Comparison of ENCODE assay signal across 16 mouse cellular contexts in the genomic region with DNA sequence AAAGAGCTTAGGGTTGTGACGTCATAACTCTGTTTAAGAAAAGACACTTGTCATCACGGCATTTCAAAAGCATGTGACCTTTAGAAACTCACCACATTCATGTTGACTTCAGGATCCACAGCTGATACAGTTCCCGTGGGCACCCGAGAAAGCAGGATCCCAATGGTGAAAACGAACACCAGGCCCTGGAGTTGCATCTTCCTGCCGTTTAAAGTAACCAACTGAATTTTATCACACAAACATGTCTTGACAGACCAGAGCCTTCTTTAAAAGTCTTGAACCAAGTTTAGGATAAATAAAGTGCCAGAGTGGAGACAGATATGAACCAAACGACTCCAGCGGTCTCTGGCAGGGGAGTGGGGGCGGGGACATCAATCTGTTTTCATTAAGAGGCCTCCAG. TPM values are rescaled to one million over a fixed set of nuclear protein-coding genes. Genes with fewer than 3 reads are reported as not detected.
A peak's percentile ranks its signal among the peaks of the same experiment; 100 is the strongest.
DNase-seq lines count a peak whose midpoint lies in the region; ATAC-seq and TF ChIP-seq lines count a peak whose summit lies in the region.
"Had no signal": no experiment of that assay in that cellular context is flagged by ENCODE, and none has a peak within 500 bp of the region (broad histone marks: within the 10 kb centered on the region; RNA-seq: fewer than 3 reads in every experiment).

No protein-coding gene starts in this region.

- TF ChIP-seq POLR2A in kidney, adult 2 months (IDR thresholded peaks at IDR 0.05; ENCODE audit: low read depth, low read length): no peak

- no peak for TF ChIP-seq CTCF in kidney, adult 2 months (conservative IDR thresholded peaks at IDR 0.05; ENCODE audit: insufficient read depth, insufficient read length, low read depth, low read length)
- no peak for TF ChIP-seq CTCF in midbrain, postnatal 0 days (IDR thresholded peaks at IDR 0.05)
- TF ChIP-seq CTCF in liver, embryonic 14.5 days (IDR thresholded peaks at IDR 0.05; ENCODE audit: low read depth): no peak

- no peak for TF ChIP-seq EP300 in liver, embryonic 14.5 days (IDR thresholded peaks at IDR 0.05; ENCODE audit: low read depth)

- H3K4me3 ChIP-seq in kidney, adult 2 months (ENCODE audit: insufficient read depth, low read depth, low read length): peak overlapping the region; percentile 31
- H3K4me3 ChIP-seq in midbrain, postnatal 0 days (ENCODE audit: low read depth, low read length): no peak overlapping the region
- no peak overlapping the region for H3K4me3 ChIP-seq in midbrain, embryonic 13.5 days (replicated peaks)
- H3K4me3 ChIP-seq in liver, embryonic 14.5 days (ENCODE audit: insufficient read depth in 1 of 2, low read depth in 2 of 2, low read length in 2 of 2): no peak overlapping the region
- H3K4me3 ChIP-seq: embryonic facial prominence, embryonic 15.5 days; forebrain, embryonic 12.5 days; heart, adult 2 months; hindbrain, embryonic 15.5 days; megakaryocyte, embryonic 14.5 days had no signal

- peak overlapping the region; percentile 18; the same call in 1 of the 2 replicates for H3K4me2 ChIP-seq in midbrain, postnatal 0 days (ENCODE audit: low read depth, low read length, poor library complexity, severe bottlenecking)
- H3K4me2 ChIP-seq in midbrain, embryonic 13.5 days (replicated peaks): no peak overlapping the region
- H3K4me2 ChIP-seq in liver, embryonic 14.5 days (ENCODE audit: low read depth): 0 out of 2 replicates have a peak overlapping the region, but pooled peaks have one; percentile 13
- H3K4me2 ChIP-seq: embryonic facial prominence, embryonic 15.5 days; forebrain, embryonic 12.5 days; hindbrain, embryonic 15.5 days had no signal

- H3K36me3 ChIP-seq in kidney, adult 2 months (ENCODE audit: control insufficient read depth, insufficient read depth, low read length): no peaks in the 10 kb centered on the region; the same call in 1 of the 2 replicates
- no peaks in the 10 kb centered on the region; the same call in 1 of the 2 replicates for H3K36me3 ChIP-seq in midbrain, postnatal 0 days (ENCODE audit: insufficient read depth, low read length)
- H3K36me3 ChIP-seq in midbrain, embryonic 13.5 days: peaks cover 3% of the 10 kb centered on the region; the same call in 1 of the 2 replicates
- H3K36me3 ChIP-seq in liver, embryonic 14.5 days (replicated peaks; ENCODE audit: control insufficient read depth, insufficient read depth, low read depth): no peaks in the 10 kb centered on the region; the same call in 1 of the 2 replicates
- H3K36me3 ChIP-seq: embryonic facial prominence, embryonic 15.5 days; forebrain, embryonic 12.5 days; hindbrain, embryonic 15.5 days had no signal

- peak overlapping the region; percentile 64 for H3K27ac ChIP-seq in kidney, adult 2 months (ENCODE audit: insufficient read depth, low read depth, low read length)
- no peak overlapping the region for H3K27ac ChIP-seq in midbrain, postnatal 0 days (ENCODE audit: low read depth, low read length)
- no peak overlapping the region for H3K27ac ChIP-seq in midbrain, embryonic 13.5 days
- no peak overlapping the region for H3K27ac ChIP-seq in liver, embryonic 14.5 days
- H3K27ac ChIP-seq: embryonic facial prominence, embryonic 15.5 days; forebrain, embryonic 12.5 days; heart, adult 2 months; hindbrain, embryonic 15.5 days had no signal

- H3K4me1 ChIP-seq in kidney, adult 2 months (ENCODE audit: control insufficient read depth, insufficient read depth, low read length): peaks cover 12% of the 10 kb centered on the region; the same call in 1 of the 2 replicates
- 0 out of 2 replicates have a peak, but pooled peaks cover 4% of the 10 kb centered on the region for H3K4me1 ChIP-seq in midbrain, postnatal 0 days (ENCODE audit: insufficient read depth, low read length)
- H3K4me1 ChIP-seq in midbrain, embryonic 13.5 days (replicated peaks): peaks cover 10% of the 10 kb centered on the region; the same call in 1 of the 2 replicates
- peaks cover 4 to 6% of the 10 kb centered on the region in 2 experiments; a peak in 2 of 4 replicates for H3K4me1 ChIP-seq in liver, embryonic 14.5 days (replicated peaks; ENCODE audit: control insufficient read depth in 2 of 2, insufficient read depth in 2 of 2, low read length in 1 of 2)
- H3K4me1 ChIP-seq: embryonic facial prominence, embryonic 15.5 days had no signal

- no peak for ATAC-seq in midbrain, postnatal 0 days (ENCODE audit: low FRiP score)
- no peak for ATAC-seq in midbrain, embryonic 13.5 days
- ATAC-seq in liver, embryonic 14.5 days (ENCODE audit: insufficient read depth): no peak

- no peaks in the 10 kb centered on the region for H3K27me3 ChIP-seq in kidney, adult 2 months (replicated peaks; ENCODE audit: control insufficient read depth, insufficient read depth, low read length)
- no peaks in the 10 kb centered on the region for H3K27me3 ChIP-seq in midbrain, postnatal 0 days (ENCODE audit: insufficient read depth, low read length)
- no peaks in the 10 kb centered on the region for H3K27me3 ChIP-seq in midbrain, embryonic 13.5 days
- no peaks in the 10 kb centered on the region for H3K27me3 ChIP-seq in liver, embryonic 14.5 days (ENCODE audit: control insufficient read depth, insufficient read depth, low read length)
- H3K27me3 ChIP-seq: embryonic facial prominence, embryonic 15.5 days; forebrain, embryonic 12.5 days; hindbrain, embryonic 15.5 days; megakaryocyte, embryonic 14.5 days had no signal

- H3K9ac ChIP-seq in midbrain, postnatal 0 days (replicated peaks; ENCODE audit: low read length, poor library complexity, severe bottlenecking): no peak overlapping the region
- no peak overlapping the region for H3K9ac ChIP-seq in midbrain, embryonic 13.5 days (replicated peaks)
- no peak overlapping the region for H3K9ac ChIP-seq in liver, embryonic 14.5 days (replicated peaks)
- H3K9ac ChIP-seq: embryonic facial prominence, embryonic 15.5 days; forebrain, embryonic 12.5 days; hindbrain, embryonic 15.5 days had no signal

- H3K9me3 ChIP-seq in midbrain, postnatal 0 days (ENCODE audit: low read length): no peaks in the 10 kb centered on the region
- no peaks in the 10 kb centered on the region for H3K9me3 ChIP-seq in midbrain, embryonic 13.5 days
- no peaks in the 10 kb centered on the region for H3K9me3 ChIP-seq in liver, embryonic 14.5 days (ENCODE audit: control insufficient read depth, low read length)
- H3K9me3 ChIP-seq: embryonic facial prominence, embryonic 15.5 days; forebrain, embryonic 12.5 days; hindbrain, embryonic 15.5 days; megakaryocyte, embryonic 14.5 days had no signal

- WGBS in kidney, adult 2 months: 53% methylated on average over 9 of the region's 9 CpGs
- 76% methylated on average over 9 of the region's 9 CpGs for WGBS in midbrain, postnatal 0 days
- WGBS in midbrain, embryonic 13.5 days: 79% methylated on average over 9 of the region's 9 CpGs
- 54% methylated on average over 9 of the region's 9 CpGs for WGBS in liver, embryonic 14.5 days (ENCODE audit: insufficient replicate concordance)

- DNase-seq in embryo, embryonic 11 days: peak; percentile 15
- no peak for DNase-seq in embryo, embryonic 10 days (ENCODE audit: low spot score)
- DNase-seq in kidney, adult 2 months: no peak
- DNase-seq in kidney, postnatal 25 days: no peak
- no peak for DNase-seq in midbrain, postnatal 0 days (ENCODE audit: low spot score)
- no peak for DNase-seq in liver, embryonic 14.5 days (ENCODE audit: low read depth in 3 of 3, low spot score in 3 of 3)
- DNase-seq in cerebellum, postnatal 10 days: no peak
- DNase-seq: adrenal gland, adult 2 months; cerebellum, adult 8-10 months; heart, adult 2 months had no signal

RNA-seq across cellular contexts. Expression of a gene that starts 2.6 kb away (rescaled TPM):
- polyA plus RNA-seq in kidney, adult 2 months (2012; rRNA removed): 210 and 240 TPM in 2 replicates
- 24.5 and 26.7 TPM in 2 replicates for total RNA-seq in midbrain, postnatal 0 days (2014; rRNA removed)
- polyA plus RNA-seq in midbrain, postnatal 0 days (2015; fragmentation: Nextera tagmentation; extraction: Ambion mirVana): 19.0 and 19.3 TPM in 2 replicates
- polyA plus RNA-seq in midbrain, embryonic 13.5 days (2015; fragmentation: Nextera tagmentation; extraction: Ambion mirVana): 21.2 and 22.4 TPM in 2 replicates
- 19.3 and 22.7 TPM in 2 replicates for polyA plus RNA-seq in liver, embryonic 14.5 days (2012; rRNA removed)
- 40.4 and 44.2 TPM in 2 replicates for polyA plus RNA-seq in liver, embryonic 14.5 days (2014; fragmentation: Nextera tagmentation; extraction: Ambion mirVana)

RNA-seq across cellular contexts. Expression of a gene that starts 25.8 kb away (rescaled TPM):
- 3.4 and 4.0 TPM in 2 replicates for polyA plus RNA-seq in kidney, adult 2 months (2012; rRNA removed)
- total RNA-seq in midbrain, postnatal 0 days (2014; rRNA removed): 11.1 and 11.5 TPM in 2 replicates
- 8.2 and 9.0 TPM in 2 replicates for polyA plus RNA-seq in midbrain, postnatal 0 days (2015; fragmentation: Nextera tagmentation; extraction: Ambion mirVana)
- 3.3 and 5.4 TPM in 2 replicates for polyA plus RNA-seq in midbrain, embryonic 13.5 days (2015; fragmentation: Nextera tagmentation; extraction: Ambion mirVana)
- polyA plus RNA-seq in liver, embryonic 14.5 days (2012; rRNA removed): 0.75 and 2.1 TPM in 2 replicates
- 2.8 and 3.5 TPM in 2 replicates for polyA plus RNA-seq in liver, embryonic 14.5 days (2014; fragmentation: Nextera tagmentation; extraction: Ambion mirVana)

RNA-seq across cellular contexts. Expression of a gene that starts 49.7 kb away (rescaled TPM):
- 7.8 and 11.3 TPM in 2 replicates for polyA plus RNA-seq in kidney, adult 2 months (2012; rRNA removed)
- total RNA-seq in midbrain, postnatal 0 days (2014; rRNA removed): 0.60 and 0.61 TPM in 2 replicates
- polyA plus RNA-seq in midbrain, postnatal 0 days (2015; fragmentation: Nextera tagmentation; extraction: Ambion mirVana): 0.42 and 0.86 TPM in 2 replicates
- polyA plus RNA-seq in midbrain, embryonic 13.5 days (2015; fragmentation: Nextera tagmentation; extraction: Ambion mirVana): 0.15 and 0.19 TPM in 2 replicates
- 0.15 and 0.29 TPM in 2 replicates for polyA plus RNA-seq in liver, embryonic 14.5 days (2012; rRNA removed)
- polyA plus RNA-seq in liver, embryonic 14.5 days (2014; fragmentation: Nextera tagmentation; extraction: Ambion mirVana): not detected in 2 replicates
- total RNA-seq: neutrophil, adult 5-6 weeks had no signal

RNA-seq across cellular contexts. Expression of a gene that starts 58.7 kb away (rescaled TPM):
- 11.5 and 16.8 TPM in 2 replicates for polyA plus RNA-seq in kidney, adult 2 months (2012; rRNA removed)
- 0.82 and 2.7 TPM in 2 replicates for total RNA-seq in midbrain, postnatal 0 days (2014; rRNA removed)
- 2.9 and 3.2 TPM in 2 replicates for polyA plus RNA-seq in midbrain, postnatal 0 days (2015; fragmentation: Nextera tagmentation; extraction: Ambion mirVana)
- polyA plus RNA-seq in midbrain, embryonic 13.5 days (2015; fragmentation: Nextera tagmentation; extraction: Ambion mirVana): 0.61 and 0.92 TPM in 2 replicates
- 0.54 and 1.1 TPM in 2 replicates for polyA plus RNA-seq in liver, embryonic 14.5 days (2012; rRNA removed)
- 0.79 and 1.3 TPM in 2 replicates for polyA plus RNA-seq in liver, embryonic 14.5 days (2014; fragmentation: Nextera tagmentation; extraction: Ambion mirVana)
